Mouse (Mus musculus) cerebellum, adult 2 months (tissue): Measurements from ENCODE around the gene Diablo. TPM values are rescaled to one million over a fixed set of nuclear protein-coding genes. Genes with fewer than 3 reads are reported as not detected.

ENCODE experiments used
- DNase-seq, 2 experiments: peaks; one replicate each; pipeline ENCODE4 v3.0.0; 2021
- H3K27ac ChIP-seq: fragments of 200-500 bp; 2 replicates; pipeline ENCODE4 v1.5.1; 2012; ENCODE audit warnings: low read length, control low read depth, inconsistent platforms; ENCODE audit not compliant: insufficient read depth
- H3K27me3 ChIP-seq: fragments of 200-500 bp; 2 replicates; pipeline ENCODE4 v1.6.1; 2012; ENCODE audit warnings: inconsistent platforms, mild to moderate bottlenecking, low read length, moderate library complexity; ENCODE audit not compliant: control insufficient read depth, insufficient read depth
- H3K4me1 ChIP-seq: fragments of 200-500 bp; 2 replicates; pipeline ENCODE4 v1.6.1; 2011; ENCODE audit warnings: low read length; ENCODE audit not compliant: control insufficient read depth, insufficient read depth
- H3K4me3 ChIP-seq: fragments of 200-500 bp; replicated peaks from 2 replicates; pipeline ENCODE3; 2011; ENCODE audit warnings: mild to moderate bottlenecking, low read depth, low read length, control low read depth; ENCODE audit not compliant: insufficient read depth
- CTCF ChIP-seq: fragments of 200-500 bp; IDR thresholded peaks from 2 replicates; pipeline ENCODE4 v1.5.1; 2011; ENCODE audit warnings: low read depth, mild to moderate bottlenecking, control low read depth, low read length, moderate library complexity, borderline replicate concordance; ENCODE audit not compliant: insufficient read depth
- POLR2A ChIP-seq: fragments of 200-500 bp; IDR thresholded peaks from 2 replicates; pipeline ENCODE4 v1.6.1; 2011; ENCODE audit warnings: low read length, control low read depth, borderline replicate concordance; ENCODE audit not compliant: insufficient read depth
- WGBS: fragments of 180-500 bp; shearing (Covaris S2); methylation state at CpG from one replicate; pipeline ENCODE4 v1.1.7; 2018; 5-methylcytosine and 5-hydroxymethylcytosine counted together
- polyA plus RNA-seq: library from polyadenylated mRNA; depleted of rRNA; stranded (reverse); fragments of >200 nt; gene quantifications from 2 replicates; pipeline ENCODE4 v1.2.3, GENCODE M21; 2012; rRNA removed

The Diablo gene
- 76.3 and 77.9 TPM in 2 replicates for polyA plus RNA-seq

- Histone ChIP-seq H3K27me3 (no peaks in the 10 kb centered on the region), H3K4me3 (peak within 1 kb of the TSS; percentile 72), H3K4me1 (no peaks in the 10 kb centered on the region), H3K27ac (0 out of 2 replicates have a peak within 1 kb of the TSS, but pooled peaks have one; percentile 12)
- TF ChIP-seq POLR2A = peak; percentile 96
- no peak for TF ChIP-seq CTCF
- peak; percentile 97 for DNase-seq
- under 1% methylated on average over 81 of the region's 82 CpGs for WGBS
These were observed at the start of gene Diablo for GRCm38 (mm10) chr5:123523692-123524392. Diablo (minus strand) TSS chr5:123524176.

GRCm38 (mm10) chr5:123573362-123573761 is 49.4 kb upstream of the Diablo start:
- 63% methylated on average over 8 of the region's 8 CpGs for WGBS
- Histone ChIP-seq H3K4me1 (no peaks in the 10 kb centered on the region), H3K4me3 (peak overlapping the region; percentile 67), H3K27me3 (no peaks in the 10 kb centered on the region), H3K27ac (no peak overlapping the region)
- DNase-seq = no peak
- no peak for TF ChIP-seq POLR2A
- no peak for TF ChIP-seq CTCF

- peak; percentile 97 to 98 for DNase-seq
- TF ChIP-seq CTCF = no peak
- TF ChIP-seq POLR2A = peak; percentile 94
- Histone ChIP-seq H3K27me3 (no peaks in the 10 kb centered on the region), H3K4me3 (peak within 1 kb of the TSS; percentile 67), H3K27ac (peak within 1 kb of the TSS; percentile 69), H3K4me1 (no peaks in the 10 kb centered on the region)
- under 1% methylated on average over 54 of the region's 54 CpGs for WGBS
These were observed 48.6 kb upstream of the Diablo start, which contains the start of gene Vps33a for GRCm38 (mm10) chr5:123572357-123573186. Vps33a (minus strand) TSS chr5:123573038.

GRCm38 (mm10) chr5:123561128-123561527 is 37.2 kb upstream of the Diablo start:
- H3K4me3 ChIP-seq = no peak overlapping the region
- DNase-seq = no peak
- WGBS = 91% methylated on average over 11 of the region's 11 CpGs
- no peaks in the 10 kb centered on the region for H3K27me3 ChIP-seq
- H3K27ac ChIP-seq = no peak overlapping the region
- TF ChIP-seq POLR2A (no peak), CTCF (no peak)
- H3K4me1 ChIP-seq = no peaks in the 10 kb centered on the region

- H3K27me3 ChIP-seq = no peaks in the 10 kb centered on the region
- WGBS = 93% methylated on average over 8 of the region's 8 CpGs
- peak in 1 of 2 experiments; percentile 5 for DNase-seq
- H3K4me1 ChIP-seq = no peaks in the 10 kb centered on the region
- H3K4me3 ChIP-seq = no peak overlapping the region
- no peak for TF ChIP-seq CTCF
- no peak for TF ChIP-seq POLR2A
- no peak overlapping the region for H3K27ac ChIP-seq
These were observed 35.6 kb upstream of the Diablo start for GRCm38 (mm10) chr5:123559588-123559987.

GRCm38 (mm10) chr5:123556451-123556850 is 32.5 kb upstream of the Diablo start:
- H3K4me1 ChIP-seq = no peaks in the 10 kb centered on the region
- peak; percentile 79 to 83 for DNase-seq
- no peak for TF ChIP-seq CTCF
- no peak for TF ChIP-seq POLR2A
- no peak overlapping the region for H3K27ac ChIP-seq
- 10% methylated on average over 2 of the region's 2 CpGs for WGBS
- no peak overlapping the region for H3K4me3 ChIP-seq
- no peaks in the 10 kb centered on the region for H3K27me3 ChIP-seq

- H3K27ac ChIP-seq = no peak overlapping the region
- H3K4me1 ChIP-seq = no peaks in the 10 kb centered on the region
- TF ChIP-seq CTCF (no peak), POLR2A (no peak)
- DNase-seq = peak in 1 of 2 experiments; percentile 6
- H3K27me3 ChIP-seq = no peaks in the 10 kb centered on the region
- WGBS = 91% methylated on average over 7 of the region's 7 CpGs
- no peak overlapping the region for H3K4me3 ChIP-seq
These were observed 31.7 kb upstream of the Diablo start for GRCm38 (mm10) chr5:123555693-123556092.

- Histone ChIP-seq H3K27ac (no peak overlapping the region), H3K4me1 (no peaks in the 10 kb centered on the region), H3K27me3 (no peaks in the 10 kb centered on the region), H3K4me3 (no peak overlapping the region)
- TF ChIP-seq CTCF (no peak), POLR2A (no peak)
- WGBS = 92% methylated on average over 10 of the region's 10 CpGs
- DNase-seq = no peak
These were observed 9.8 kb upstream of the Diablo start for GRCm38 (mm10) chr5:123533801-123534200.
